Mouse (Mus musculus) kidney, postnatal 0 days (tissue): ENCODE results near the gene Map4k2. TPM values are rescaled to one million over a fixed set of nuclear protein-coding genes. Genes with fewer than 3 reads are reported as not detected.

Experiments used
- ATAC-seq: fragments of 200-750 bp; cut with Nextera tagmentation; replicated peaks from 2 replicates; pipeline ENCODE4 v1.8.0; 2017; ENCODE audit warnings: low read depth, moderate number of reproducible peaks, moderate TSS enrichment, moderate library complexity; ENCODE audit not compliant: low FRiP score
- DNase-seq: peaks from one replicate; pipeline ENCODE4 v3.0.0-alpha.2; 2016; ENCODE audit warnings: low spot score
- H3K27ac ChIP-seq: fragments of 300-500 bp; sonication (generic); 2 replicates; pipeline ENCODE4 v1.5.1; 2014; ENCODE audit warnings: mild to moderate bottlenecking
- H3K27me3 ChIP-seq: fragments of 300-500 bp; sonication (generic); 2 replicates; pipeline ENCODE4 v1.6.1; 2014; ENCODE audit warnings: low read length, mixed read lengths; ENCODE audit not compliant: insufficient read depth
- H3K36me3 ChIP-seq: fragments of 300-500 bp; sonication (generic); 2 replicates; pipeline ENCODE4 v1.6.1; 2014; ENCODE audit warnings: low read length, mixed read lengths; ENCODE audit not compliant: insufficient read depth
- H3K4me1 ChIP-seq: fragments of 300-500 bp; sonication (generic); replicated peaks from 2 replicates; pipeline ENCODE4 v1.6.1; 2014; ENCODE audit warnings: antibody characterized with exemption, low read length, mixed read lengths; ENCODE audit not compliant: insufficient read depth
- H3K4me2 ChIP-seq: fragments of 300-500 bp; sonication (generic); 2 replicates; pipeline ENCODE4 v1.6.1; 2014; ENCODE audit warnings: mild to moderate bottlenecking, low read length, moderate library complexity, mixed read lengths
- H3K4me3 ChIP-seq: fragments of 300-500 bp; sonication (generic); replicated peaks from 2 replicates; pipeline ENCODE4 v1.5.1; 2014; ENCODE audit warnings: low read depth, low read length
- H3K9ac ChIP-seq: fragments of 300-500 bp; sonication (generic); 2 replicates; pipeline ENCODE4 v1.6.1; 2014; ENCODE audit warnings: low read depth, low read length
- H3K9me3 ChIP-seq: fragments of 300-500 bp; sonication (generic); replicated peaks from 2 replicates; pipeline ENCODE4 v1.6.1; 2016; ENCODE audit warnings: low read length, inconsistent platforms, mixed read lengths
- CTCF ChIP-seq: IDR thresholded peaks from 2 replicates; pipeline ENCODE4 v1.5.1; 2016; ENCODE audit warnings: antibody characterized with exemption, low read depth, mild to moderate bottlenecking, moderate library complexity
- WGBS: fragments of 180-500 bp; shearing (Covaris S2); extraction: QIAGEN DNeasy Blood & Tissue Kit; methylation state at CpG from one replicate; pipeline ENCODE4 v1.1.7; 2014; 5-methylcytosine and 5-hydroxymethylcytosine counted together
- polyA plus RNA-seq: library from polyadenylated mRNA; unstranded; fragments of >200 nt; fragmentation: Nextera tagmentation; extraction: Ambion mirVana; gene quantifications from 2 replicates; pipeline ENCODE4 v1.2.1, GENCODE M21; 2015

Gene Map4k2
- polyA plus RNA-seq, 1 experiment from 2014 or later: 12.2 TPM

DNA sequence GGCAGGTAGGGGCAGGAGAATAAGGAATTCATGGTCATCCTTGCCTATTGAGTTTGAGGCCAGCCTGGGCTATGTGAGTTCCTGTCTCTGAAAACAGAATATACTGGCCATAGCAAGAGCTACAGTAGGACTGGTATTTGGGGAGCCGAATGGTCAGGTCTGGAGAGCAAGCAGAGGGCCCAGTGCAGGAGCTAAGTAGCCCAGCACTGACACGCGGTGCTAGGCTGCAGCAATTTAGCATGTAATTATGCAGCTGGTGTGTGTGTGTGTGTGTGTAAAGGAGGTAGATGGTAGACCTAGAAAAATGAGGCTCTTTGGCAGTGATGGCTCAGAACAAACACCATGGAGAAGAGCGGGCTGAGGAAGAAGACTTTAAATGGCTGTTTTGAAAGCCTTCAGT, 6.7 kb downstream of the Map4k2 start:
- H3K4me1 ChIP-seq: 0 out of 2 replicates have a peak, but pooled peaks cover 4% of the 10 kb centered on the region
- no peak for TF ChIP-seq CTCF
- H3K4me3 ChIP-seq: no peak overlapping the region
- WGBS: 91% methylated on average over 4 of the region's 4 CpGs
- H3K36me3 ChIP-seq: peaks cover 17% of the 10 kb centered on the region
- H3K9me3 ChIP-seq: no peaks in the 10 kb centered on the region
- no peak overlapping the region for H3K27ac ChIP-seq
- H3K27me3 ChIP-seq: no peaks in the 10 kb centered on the region
- H3K4me2 ChIP-seq: no peak overlapping the region
- ATAC-seq (no peak), DNase-seq (no peak)
- no peak overlapping the region for H3K9ac ChIP-seq

DNA sequence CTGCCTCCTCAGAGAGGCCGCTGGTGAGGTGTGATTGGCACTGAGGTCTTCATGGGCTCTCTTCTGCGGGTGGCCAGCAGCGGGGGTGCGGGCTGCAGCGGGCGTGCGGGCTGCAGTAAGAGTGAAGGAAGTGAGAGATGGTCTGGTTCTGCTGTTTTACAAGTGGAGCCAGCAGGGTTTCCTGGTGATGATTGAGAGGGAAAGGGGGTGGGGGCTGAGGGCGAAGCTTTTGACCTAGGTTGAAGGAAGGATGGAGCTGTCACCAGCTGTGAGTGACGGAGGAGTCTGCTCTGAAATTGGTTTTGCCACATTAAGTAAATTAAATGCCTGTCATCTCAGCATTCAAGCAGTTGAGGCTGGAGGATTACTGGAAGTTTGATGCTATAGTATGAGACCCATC, 7.8 kb downstream of the Map4k2 start:
- WGBS: 61% methylated on average over 9 of the region's 9 CpGs
- Histone ChIP-seq H3K27me3 (no peaks in the 10 kb centered on the region), H3K4me1 (0 out of 2 replicates have a peak, but pooled peaks cover 4% of the 10 kb centered on the region), H3K4me2 (no peak overlapping the region), H3K36me3 (peaks cover 25% of the 10 kb centered on the region), H3K9me3 (no peaks in the 10 kb centered on the region), H3K4me3 (no peak overlapping the region), H3K27ac (0 out of 2 replicates have a peak overlapping the region, but pooled peaks have one; percentile 6), H3K9ac (no peak overlapping the region)
- ATAC-seq (no peak), DNase-seq (no peak)
- no peak for TF ChIP-seq CTCF

DNA sequence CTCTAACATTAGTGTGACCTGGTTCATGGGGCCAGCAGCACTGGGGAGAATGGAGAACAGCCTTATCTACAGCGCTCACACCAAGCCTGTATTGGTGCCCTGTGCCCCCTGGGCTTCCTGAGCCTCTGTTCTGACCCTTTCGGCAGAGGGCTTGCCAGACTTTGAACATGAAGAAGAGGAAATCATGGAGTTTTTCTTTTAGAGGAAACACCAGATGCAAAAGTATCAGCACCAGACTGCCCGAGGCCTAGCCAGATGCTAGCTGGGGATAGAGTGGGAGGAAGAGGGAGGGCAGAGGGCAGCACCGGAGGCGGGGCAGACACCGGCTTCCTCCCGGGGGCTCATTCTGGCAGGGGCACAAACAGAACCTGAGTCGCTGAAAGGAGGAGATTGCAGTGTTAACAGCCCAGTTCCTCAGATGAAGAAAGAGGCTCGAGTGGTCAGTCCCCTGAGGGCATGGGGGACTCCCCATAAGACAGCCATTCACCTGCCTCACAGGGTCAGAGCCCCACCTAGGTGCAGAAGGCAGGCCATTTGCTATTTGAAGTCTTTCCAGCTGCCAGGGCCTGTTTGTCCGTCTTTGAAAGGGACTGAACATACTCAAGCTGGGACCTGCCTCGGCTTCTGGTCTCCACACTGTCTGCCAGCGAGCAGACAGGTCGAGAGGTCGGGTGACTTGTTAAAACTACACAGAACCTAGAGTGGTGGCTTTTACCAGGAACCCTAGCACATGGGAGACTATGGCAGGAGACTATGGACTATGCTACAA, 8.5 kb downstream of the Map4k2 start:
- Histone ChIP-seq H3K27ac (0 out of 2 replicates have a peak overlapping the region, but pooled peaks have one; percentile 6), H3K9ac (no peak overlapping the region), H3K4me3 (no peak overlapping the region), H3K9me3 (no peaks in the 10 kb centered on the region), H3K36me3 (peaks cover 32% of the 10 kb centered on the region), H3K4me1 (0 out of 2 replicates have a peak, but pooled peaks cover 4% of the 10 kb centered on the region), H3K4me2 (no peak overlapping the region), H3K27me3 (no peaks in the 10 kb centered on the region)
- 16% methylated on average over 14 of the region's 14 CpGs for WGBS
- DNase-seq (peak; percentile 69), ATAC-seq (no peak)
- no peak for TF ChIP-seq CTCF

DNA sequence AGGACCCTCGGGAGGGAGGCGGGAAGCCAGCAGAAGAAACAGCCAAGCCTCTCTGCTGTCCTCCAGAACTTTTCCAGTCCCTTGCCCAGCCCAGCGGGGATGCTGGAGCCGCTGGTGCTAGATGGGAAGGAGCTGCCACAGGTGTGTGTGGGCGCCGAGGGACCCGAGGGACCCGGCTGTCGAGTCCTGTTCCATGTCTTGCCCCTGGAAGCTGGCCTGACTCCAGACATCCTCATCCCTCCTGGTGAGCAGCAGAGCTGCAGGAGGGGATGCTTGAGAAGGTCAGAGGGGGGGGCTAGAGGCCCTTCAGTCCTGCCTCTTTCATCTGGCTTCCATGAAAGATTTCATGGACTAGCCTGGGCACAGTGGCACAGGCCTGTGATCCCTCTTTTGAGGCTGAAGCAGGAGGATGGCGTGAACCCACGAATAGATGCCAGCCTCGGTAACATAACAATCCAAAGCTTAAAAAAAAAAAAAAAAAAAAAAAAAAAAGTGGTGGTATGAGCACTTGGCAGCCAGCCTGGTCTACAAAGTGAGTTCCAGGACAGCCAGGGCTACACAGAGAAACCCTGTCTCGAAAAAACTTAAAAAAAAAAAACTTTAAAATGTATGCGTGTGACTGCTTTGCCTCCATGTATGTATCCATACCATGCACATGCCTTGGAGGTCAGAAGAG, 10.6 kb downstream of the Map4k2 start:
- 68% methylated on average over 14 of the region's 14 CpGs for WGBS
- no peak for ATAC-seq
- no peak for TF ChIP-seq CTCF

DNA sequence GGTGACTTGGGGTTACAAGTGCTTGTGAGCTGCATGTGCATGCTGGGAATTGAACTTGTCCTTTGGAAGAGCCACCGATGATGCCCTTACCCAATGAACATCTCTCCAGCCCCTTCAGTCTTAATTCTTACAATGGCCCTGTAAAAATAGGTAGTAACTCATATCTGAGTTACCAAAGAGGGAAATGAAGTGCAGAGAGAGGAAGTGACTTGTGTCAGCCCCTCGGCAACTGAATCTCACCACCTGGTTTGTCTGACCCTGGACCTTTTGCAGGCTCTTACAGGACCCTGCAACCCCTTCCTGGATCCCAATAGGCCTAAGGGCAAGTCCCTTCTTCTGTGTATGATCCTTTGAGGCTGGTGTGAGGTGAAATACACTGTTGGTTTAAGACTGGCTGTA, 11.2 kb downstream of the Map4k2 start:
- Histone ChIP-seq H3K4me2 (no peak overlapping the region), H3K9me3 (no peaks in the 10 kb centered on the region), H3K27ac (no peak overlapping the region), H3K36me3 (0 out of 2 replicates have a peak, but pooled peaks cover 17% of the 10 kb centered on the region), H3K27me3 (no peaks in the 10 kb centered on the region), H3K4me1 (0 out of 2 replicates have a peak, but pooled peaks cover 4% of the 10 kb centered on the region), H3K4me3 (no peak overlapping the region), H3K9ac (no peak overlapping the region)
- TF ChIP-seq CTCF: no peak
- DNase-seq (no peak), ATAC-seq (no peak)
- WGBS: 76% methylated on average over 2 of the region's 2 CpGs

More for the DNA sequence above, 10.6 kb downstream of the Map4k2 start:
- peaks cover 18% of the 10 kb centered on the region; the same call in 1 of the 2 replicates for H3K36me3 ChIP-seq
- DNase-seq: no peak
- H3K4me1 ChIP-seq: 0 out of 2 replicates have a peak, but pooled peaks cover 4% of the 10 kb centered on the region
- no peak overlapping the region for H3K4me2 ChIP-seq
- no peaks in the 10 kb centered on the region for H3K9me3 ChIP-seq
- no peak overlapping the region for H3K9ac ChIP-seq
- no peaks in the 10 kb centered on the region for H3K27me3 ChIP-seq
- no peak overlapping the region for H3K4me3 ChIP-seq
- no peak overlapping the region for H3K27ac ChIP-seq

DNA sequence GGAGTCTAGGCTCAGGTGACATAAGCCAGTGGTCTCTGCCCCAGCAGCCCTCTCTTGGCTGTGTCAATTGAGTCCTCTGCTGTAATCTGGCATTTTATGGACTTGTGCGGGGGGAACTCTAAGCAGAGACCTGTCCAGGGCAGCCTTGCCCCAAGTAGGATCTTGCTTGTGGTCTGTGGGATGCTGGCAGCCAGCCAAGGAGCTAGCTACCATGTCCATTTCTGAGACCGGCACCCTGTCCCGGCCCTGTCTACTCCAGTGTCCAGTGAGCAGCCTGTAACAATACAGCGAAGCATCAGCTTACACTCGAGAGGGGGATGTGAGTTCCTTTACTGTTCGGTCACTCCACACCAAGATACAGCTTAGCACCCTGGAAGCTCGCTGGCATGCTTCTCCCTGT, 13.1 kb downstream of the Map4k2 start:
- H3K27ac ChIP-seq: no peak overlapping the region
- H3K9me3 ChIP-seq: no peaks in the 10 kb centered on the region
- H3K4me1 ChIP-seq: 0 out of 2 replicates have a peak, but pooled peaks cover 4% of the 10 kb centered on the region
- WGBS: 49% methylated on average over 7 of the region's 7 CpGs
- H3K4me3 ChIP-seq: no peak overlapping the region
- H3K27me3 ChIP-seq: no peaks in the 10 kb centered on the region
- no peak for TF ChIP-seq CTCF
- DNase-seq (no peak), ATAC-seq (no peak)
- no peak overlapping the region for H3K9ac ChIP-seq
- H3K36me3 ChIP-seq: 0 out of 2 replicates have a peak, but pooled peaks cover 17% of the 10 kb centered on the region
- H3K4me2 ChIP-seq: no peak overlapping the region
